Mouse (Mus musculus): Measurements from ENCODE around the gene Cbr4. TPM values are rescaled to one million over a fixed set of nuclear protein-coding genes. Genes with fewer than 3 reads are reported as not detected.
A peak's percentile ranks its signal among the peaks of the same experiment; 100 is the strongest.

Gene Cbr4
- polyA plus RNA-seq, 1 experiment from 2014 or later: 30.0 TPM

- WGBS: 81% methylated on average over 11 of the region's 11 CpGs
- no peaks in the 10 kb centered on the region for H3K4me1 ChIP-seq
- no peak for DNase-seq (ENCODE audit: low spot score)
- no peaks in the 10 kb centered on the region for H3K27me3 ChIP-seq (ENCODE audit: low read depth, poor library complexity, severe bottlenecking)
- peaks cover 82% of the 10 kb centered on the region for H3K36me3 ChIP-seq
- H3K27ac ChIP-seq (replicated peaks): no peak overlapping the region
- no peaks in the 10 kb centered on the region for H3K9me3 ChIP-seq (replicated peaks)
- H3K4me3 ChIP-seq: no peak overlapping the region
Measured at GRCm38 (mm10) chr8:61535472-61535871, 47.9 kb downstream of the Cbr4 start.

GRCm38 (mm10) chr8:61537471-61537870 lies 49.9 kb downstream of the Cbr4 start:
- Histone ChIP-seq H3K4me3 (no peak overlapping the region), H3K9me3 (replicated peaks) (no peaks in the 10 kb centered on the region), H3K27ac (replicated peaks) (no peak overlapping the region), H3K36me3 (peaks cover 73% of the 10 kb centered on the region), H3K27me3 (ENCODE audit: low read depth, poor library complexity, severe bottlenecking) (no peaks in the 10 kb centered on the region), H3K4me1 (no peaks in the 10 kb centered on the region)
- DNase-seq (ENCODE audit: low spot score): no peak
- WGBS: 86% methylated on average over 5 of the region's 5 CpGs

GRCm38 (mm10) chr8:61539828-61540500 lies 52.4 kb downstream of the Cbr4 start:
- no peak overlapping the region for H3K27ac ChIP-seq (replicated peaks)
- no peaks in the 10 kb centered on the region for H3K4me1 ChIP-seq
- no peak overlapping the region for H3K4me3 ChIP-seq
- peaks cover 69% of the 10 kb centered on the region for H3K36me3 ChIP-seq
- no peaks in the 10 kb centered on the region for H3K27me3 ChIP-seq (ENCODE audit: low read depth, poor library complexity, severe bottlenecking)
- peak; percentile 76 for DNase-seq (ENCODE audit: low spot score)
- 54% methylated on average over 7 of the region's 7 CpGs for WGBS
- H3K9me3 ChIP-seq (replicated peaks): no peaks in the 10 kb centered on the region

- peaks cover 23% of the 10 kb centered on the region for H3K9me3 ChIP-seq (replicated peaks)
- H3K4me1 ChIP-seq: peaks cover 28% of the 10 kb centered on the region
- no peak for DNase-seq (ENCODE audit: low spot score)
- WGBS: 59% methylated on average over 41 of the region's 41 CpGs
- H3K27me3 ChIP-seq (ENCODE audit: low read depth, poor library complexity, severe bottlenecking): peaks cover 8% of the 10 kb centered on the region
- H3K4me3 ChIP-seq: peak overlapping the region; percentile 21
- H3K27ac ChIP-seq (replicated peaks): no peak overlapping the region
- H3K36me3 ChIP-seq: peaks cover 64% of the 10 kb centered on the region
Measured at GRCm38 (mm10) chr8:61549585-61549984, 62.1 kb downstream of the Cbr4 start.

- H3K9me3 ChIP-seq (replicated peaks): peaks cover 23% of the 10 kb centered on the region
- H3K4me1 ChIP-seq: peaks cover 33% of the 10 kb centered on the region
- no peak overlapping the region for H3K27ac ChIP-seq (replicated peaks)
- peaks cover 58% of the 10 kb centered on the region for H3K36me3 ChIP-seq
- DNase-seq (ENCODE audit: low spot score): peak; percentile 46
- H3K4me3 ChIP-seq: peak overlapping the region; percentile 21
- H3K27me3 ChIP-seq (ENCODE audit: low read depth, poor library complexity, severe bottlenecking): peaks cover 8% of the 10 kb centered on the region
- 36% methylated on average over 27 of the region's 27 CpGs for WGBS
Measured at GRCm38 (mm10) chr8:61550006-61550748, 62.6 kb downstream of the Cbr4 start.

GRCm38 (mm10) chr8:61552221-61552620 lies 64.7 kb downstream of the Cbr4 start:
- H3K27ac ChIP-seq (replicated peaks): 0 out of 2 replicates have a peak overlapping the region, but pooled peaks have one; percentile 23
- H3K4me1 ChIP-seq: peaks cover 50% of the 10 kb centered on the region
- H3K27me3 ChIP-seq (ENCODE audit: low read depth, poor library complexity, severe bottlenecking): peaks cover 8% of the 10 kb centered on the region
- peaks cover 23% of the 10 kb centered on the region for H3K9me3 ChIP-seq (replicated peaks)
- H3K4me3 ChIP-seq: no peak overlapping the region
- WGBS: 77% methylated on average over 6 of the region's 6 CpGs
- DNase-seq (ENCODE audit: low spot score): no peak
- peaks cover 37% of the 10 kb centered on the region for H3K36me3 ChIP-seq

GRCm38 (mm10) chr8:61552755-61553402 lies 65.3 kb downstream of the Cbr4 start:
- 86% methylated on average over 8 of the region's 8 CpGs for WGBS
- Histone ChIP-seq H3K4me1 (peaks cover 50% of the 10 kb centered on the region), H3K27ac (replicated peaks) (no peak overlapping the region), H3K4me3 (no peak overlapping the region), H3K9me3 (replicated peaks) (peaks cover 23% of the 10 kb centered on the region), H3K36me3 (peaks cover 32% of the 10 kb centered on the region), H3K27me3 (ENCODE audit: low read depth, poor library complexity, severe bottlenecking) (peaks cover 8% of the 10 kb centered on the region)
- DNase-seq (ENCODE audit: low spot score): no peak

GRCm38 (mm10) chr8:61555343-61555742 lies 67.8 kb downstream of the Cbr4 start:
- 65% methylated on average over 6 of the region's 6 CpGs for WGBS
- peaks cover 8% of the 10 kb centered on the region for H3K36me3 ChIP-seq
- H3K4me3 ChIP-seq: no peak overlapping the region
- DNase-seq (ENCODE audit: low spot score): no peak
- peak overlapping the region; percentile 28; the same call in 1 of the 2 replicates for H3K27ac ChIP-seq (replicated peaks)
- H3K27me3 ChIP-seq (ENCODE audit: low read depth, poor library complexity, severe bottlenecking): no peaks in the 10 kb centered on the region
- peaks cover 4% of the 10 kb centered on the region; the same call in 1 of the 2 replicates for H3K9me3 ChIP-seq (replicated peaks)
- peaks cover 51% of the 10 kb centered on the region for H3K4me1 ChIP-seq

GRCm38 (mm10) chr8:61556219-61556618 lies 68.7 kb downstream of the Cbr4 start:
- Histone ChIP-seq H3K27ac (replicated peaks) (no peak overlapping the region), H3K4me1 (peaks cover 57% of the 10 kb centered on the region), H3K36me3 (0 out of 2 replicates have a peak, but pooled peaks cover 3% of the 10 kb centered on the region), H3K27me3 (ENCODE audit: low read depth, poor library complexity, severe bottlenecking) (no peaks in the 10 kb centered on the region), H3K9me3 (replicated peaks) (no peaks in the 10 kb centered on the region), H3K4me3 (no peak overlapping the region)
- 62% methylated on average over 8 of the region's 8 CpGs for WGBS
- no peak for DNase-seq (ENCODE audit: low spot score)

Measured in midbrain, embryonic 10.5 days (tissue).